12 mouse cellular contexts compared by ENCODE assay signal in genomic region chr1:135130376-135131018, GRCm38 (mm10). TPM values are rescaled to one million over a fixed set of nuclear protein-coding genes. Genes with fewer than 3 reads are reported as not detected.
DNase-seq lines count a peak whose midpoint lies in the region; ATAC-seq lines count a peak whose summit lies in the region.
"Had no signal": no experiment of that assay in that cellular context is flagged by ENCODE, and none has a peak within 500 bp of the region (broad histone marks: within the 10 kb centered on the region; RNA-seq: fewer than 3 reads in every experiment).

No protein-coding gene starts in this region.

- no peak overlapping the region for H3K4me2 ChIP-seq in hindbrain, embryonic 11.5 days (replicated peaks; ENCODE audit: low read depth, low read length)
- H3K4me2 ChIP-seq in forebrain, embryonic 15.5 days (replicated peaks): no peak overlapping the region
- H3K4me2 ChIP-seq: hindbrain, embryonic 12.5 days; limb, embryonic 13.5 days had no signal

- intact Hi-C loops in left cerebral cortex, postnatal 10 days (cut with DNase I): no loop called here

- peaks cover 49% of the 10 kb centered on the region for H3K4me1 ChIP-seq in hindbrain, embryonic 10.5 days (replicated peaks)
- H3K4me1 ChIP-seq in hindbrain, embryonic 11.5 days (replicated peaks; ENCODE audit: control insufficient read depth, insufficient read depth, low read length): peaks cover 2% of the 10 kb centered on the region; the same call in 1 of the 2 replicates
- no peaks in the 10 kb centered on the region for H3K4me1 ChIP-seq in forebrain, embryonic 15.5 days

- peaks cover 36% of the 10 kb centered on the region for H3K27me3 ChIP-seq in hindbrain, embryonic 10.5 days (ENCODE audit: insufficient read depth, poor library complexity, severe bottlenecking)
- H3K27me3 ChIP-seq in hindbrain, embryonic 11.5 days (ENCODE audit: control insufficient read depth, insufficient read depth, low read length): peaks cover 2% of the 10 kb centered on the region; the same call in 1 of the 2 replicates
- H3K27me3 ChIP-seq in forebrain, embryonic 15.5 days: no peaks in the 10 kb centered on the region

- no peaks in the 10 kb centered on the region for H3K9me3 ChIP-seq in hindbrain, embryonic 10.5 days
- H3K9me3 ChIP-seq in hindbrain, embryonic 11.5 days (ENCODE audit: control insufficient read depth, low read length): no peaks in the 10 kb centered on the region
- H3K9me3 ChIP-seq in forebrain, embryonic 15.5 days: no peaks in the 10 kb centered on the region
- H3K9me3 ChIP-seq: hindbrain, embryonic 12.5 days; limb, embryonic 13.5 days had no signal

- no peak for ATAC-seq in hindbrain, embryonic 11.5 days (ENCODE audit: low FRiP score)
- no peak for ATAC-seq in forebrain, embryonic 15.5 days (replicated peaks)

- no peak overlapping the region for H3K4me3 ChIP-seq in hindbrain, embryonic 10.5 days
- no peak overlapping the region for H3K4me3 ChIP-seq in hindbrain, embryonic 11.5 days (ENCODE audit: low read depth, low read length)
- no peak overlapping the region for H3K4me3 ChIP-seq in forebrain, embryonic 15.5 days
- H3K4me3 ChIP-seq: hindbrain, embryonic 12.5 days; limb, embryonic 13.5 days had no signal

- WGBS in hindbrain, embryonic 10.5 days: 68% methylated on average over 2 of the region's 2 CpGs
- 69% methylated on average over 2 of the region's 2 CpGs for WGBS in hindbrain, embryonic 11.5 days
- 70% methylated on average over 2 of the region's 2 CpGs for WGBS in forebrain, embryonic 15.5 days

- H3K27ac ChIP-seq in hindbrain, embryonic 10.5 days: peak overlapping the region; percentile 64; the same call in 1 of the 2 replicates
- no peak overlapping the region for H3K27ac ChIP-seq in hindbrain, embryonic 11.5 days (ENCODE audit: low read depth, low read length)
- no peak overlapping the region for H3K27ac ChIP-seq in forebrain, embryonic 15.5 days (replicated peaks)
- H3K27ac ChIP-seq: hindbrain, embryonic 12.5 days; limb, embryonic 13.5 days had no signal

- H3K36me3 ChIP-seq in hindbrain, embryonic 10.5 days: no peaks in the 10 kb centered on the region
- H3K36me3 ChIP-seq in hindbrain, embryonic 11.5 days (ENCODE audit: control insufficient read depth, insufficient read depth, low read length): no peaks in the 10 kb centered on the region
- no peaks in the 10 kb centered on the region for H3K36me3 ChIP-seq in forebrain, embryonic 15.5 days
- H3K36me3 ChIP-seq: hindbrain, embryonic 12.5 days; limb, embryonic 13.5 days had no signal

- no peak overlapping the region for H3K9ac ChIP-seq in hindbrain, embryonic 11.5 days (ENCODE audit: low read depth, low read length)
- H3K9ac ChIP-seq in forebrain, embryonic 15.5 days (replicated peaks): no peak overlapping the region
- H3K9ac ChIP-seq: hindbrain, embryonic 12.5 days; limb, embryonic 13.5 days had no signal

- no peak for DNase-seq in hindbrain, embryonic 10.5 days (ENCODE audit: low spot score)
- DNase-seq in hindbrain, embryonic 11.5 days (ENCODE audit: low spot score): no peak
- DNase-seq in thymus, postnatal 4 days: peak; percentile 53
- DNase-seq in thymus, postnatal 36 days: no peak
- peak; percentile 34 for DNase-seq in induced T-regulatory cell, adult 2 months (ENCODE audit: low read depth)
- DNase-seq in left cerebral cortex, postnatal 10 days (ENCODE audit: extremely low spot score in 1 of 2, low spot score in 2 of 2): no peak
- DNase-seq in cerebellum, postnatal 4 days (ENCODE audit: low spot score in 2 of 2): no peak
- DNase-seq: cerebellum, adult 11 months; kidney, adult 9 months had no signal

RNA-seq across cellular contexts. Expression of gene Ptpn7, which starts 2.0 kb away (rescaled TPM):
- 1.7 and 2.7 TPM in 2 replicates for polyA plus RNA-seq in hindbrain, embryonic 10.5 days (2016; fragmentation: Nextera tagmentation; extraction: Ambion mirVana)
- polyA plus RNA-seq in hindbrain, embryonic 11.5 days (2014; fragmentation: Nextera tagmentation; extraction: Ambion mirVana): 1.3 and 2.1 TPM in 2 replicates
- 0.23 and 0.24 TPM in 2 replicates for polyA plus RNA-seq in forebrain, embryonic 15.5 days (2015; fragmentation: Nextera tagmentation; extraction: Ambion mirVana)
- total RNA-seq in left cerebral cortex, postnatal 10 days (2021): under 1 TPM in 1 of 2 experiments, not detected in 1; 0.22 TPM

RNA-seq across cellular contexts. Expression of gene Arl8a, which starts 16.1 kb away (rescaled TPM):
- 61.1 and 95.3 TPM in 2 replicates for polyA plus RNA-seq in hindbrain, embryonic 10.5 days (2016; fragmentation: Nextera tagmentation; extraction: Ambion mirVana)
- polyA plus RNA-seq in hindbrain, embryonic 11.5 days (2014; fragmentation: Nextera tagmentation; extraction: Ambion mirVana): 84.5 and 84.6 TPM in 2 replicates
- 301 and 307 TPM in 2 replicates for polyA plus RNA-seq in forebrain, embryonic 15.5 days (2015; fragmentation: Nextera tagmentation; extraction: Ambion mirVana)
- total RNA-seq in left cerebral cortex, postnatal 10 days (2021): 100 to 1,000 TPM; 418 to 439 TPM

RNA-seq across cellular contexts. Expression of gene Lgr6, which starts 25.4 kb away (rescaled TPM):
- 0.26 and 0.47 TPM in 2 replicates for polyA plus RNA-seq in hindbrain, embryonic 10.5 days (2016; fragmentation: Nextera tagmentation; extraction: Ambion mirVana)
- 0.19 and 0.53 TPM in 2 replicates for polyA plus RNA-seq in hindbrain, embryonic 11.5 days (2014; fragmentation: Nextera tagmentation; extraction: Ambion mirVana)
- polyA plus RNA-seq in forebrain, embryonic 15.5 days (2015; fragmentation: Nextera tagmentation; extraction: Ambion mirVana): 0.41 and 0.61 TPM in 2 replicates
- total RNA-seq in left cerebral cortex, postnatal 10 days (2021): 1 to 10 TPM; 2.6 to 3.1 TPM

RNA-seq across cellular contexts. Expression of gene Gpr37l1, which starts 37.0 kb away (rescaled TPM):
- polyA plus RNA-seq in hindbrain, embryonic 10.5 days (2016; fragmentation: Nextera tagmentation; extraction: Ambion mirVana): not detected in 2 replicates
- polyA plus RNA-seq in hindbrain, embryonic 11.5 days (2014; fragmentation: Nextera tagmentation; extraction: Ambion mirVana): not detected in 2 replicates
- polyA plus RNA-seq in forebrain, embryonic 15.5 days (2015; fragmentation: Nextera tagmentation; extraction: Ambion mirVana): 0.31 and 0.33 TPM in 2 replicates
- 10 to 100 TPM; 99.0 to 99.3 TPM for total RNA-seq in left cerebral cortex, postnatal 10 days (2021)

Comparison
In these comparisons a context has a peak if more than half of its experiments do, and no peak if none do; other contexts are left out.
1. DNase-seq: peak in thymus, postnatal 4 days (single experiment) and induced T-regulatory cell, adult 2 months (single experiment); none in hindbrain, embryonic 10.5 days (single experiment), hindbrain, embryonic 11.5 days (single experiment), thymus, postnatal 36 days (0 of 2), left cerebral cortex, postnatal 10 days (0 of 2) and cerebellum, postnatal 4 days (0 of 2).